Mouse (Mus musculus): ENCODE data around the gene Gm4969.
A peak's percentile ranks its signal among the peaks of the same experiment; 100 is the strongest.
"Not testable (repeated sequence)": the region's sequence is repeated elsewhere in the genome, so short reads cannot be mapped to it uniquely, and the experiment has no call there.

GRCm38 (mm10) chr7:19071024-19071423 lies 47.1 kb downstream of the Gm4969 start:
- TF ChIP-seq TAL1 (IDR thresholded peaks at IDR 0.05; ENCODE audit: low read length); E2F4 (IDR thresholded peaks at IDR 0.05; ENCODE audit: borderline replicate concordance, low read depth, low read length); POLR2A (IDR thresholded peaks at IDR 0.05; ENCODE audit: control insufficient read depth in 1 of 2, insufficient read depth in 1 of 2, low read depth in 1 of 2, low read length in 2 of 2, poor library complexity in 1 of 2); CHD2 (IDR thresholded peaks at IDR 0.05; ENCODE audit: low read length); MYC (IDR thresholded peaks at IDR 0.05; ENCODE audit: low read depth, low read length); MAFK (IDR thresholded peaks at IDR 0.05; ENCODE audit: borderline replicate concordance, low read depth, low read length); NELFE (IDR thresholded peaks at IDR 0.05; ENCODE audit: low read depth, low read length); JUND (IDR thresholded peaks at IDR 0.05; ENCODE audit: low read depth, low read length): not testable (repeated sequence)
- TF ChIP-seq CTCF (IDR thresholded peaks at IDR 0.05 in 2 of 3, conservative IDR thresholded peaks at IDR 0.05 in 1 of 3; ENCODE audit: control insufficient read depth in 1 of 3, insufficient read depth in 1 of 3, low read depth in 2 of 3, low read length in 3 of 3, poor library complexity in 1 of 3, severe bottlenecking in 1 of 3), result peak; percentile 11 to 39 (median 12); a peak in 4 of 6 replicates
